ENCODE assay signal across 21 mouse cellular contexts in the genomic region with DNA sequence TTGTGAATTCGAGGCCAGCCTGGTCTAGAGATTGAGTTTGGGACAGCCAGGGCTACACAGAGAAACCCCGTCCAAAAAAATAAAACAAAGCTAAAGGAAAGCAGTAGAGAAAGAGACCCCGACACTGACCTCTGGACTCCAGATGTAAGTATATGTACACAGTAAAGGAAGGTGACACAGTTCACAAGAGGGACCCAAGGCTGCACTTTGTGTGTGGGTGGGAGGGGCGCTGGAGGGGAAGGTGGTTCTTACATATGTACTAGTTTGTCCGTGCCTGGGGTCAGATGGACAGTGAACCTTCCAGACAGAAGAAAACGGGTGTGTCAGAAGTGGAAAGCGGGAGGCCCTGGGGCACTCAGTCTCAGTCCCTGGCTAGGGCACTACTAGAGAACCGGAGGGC. TPM values are rescaled to one million over a fixed set of nuclear protein-coding genes. Genes with fewer than 3 reads are reported as not detected.
DNase-seq lines count a peak whose midpoint lies in the region; ATAC-seq and TF ChIP-seq lines count a peak whose summit lies in the region.
"Had no signal": no experiment of that assay in that cellular context is flagged by ENCODE, and none has a peak within 500 bp of the region (broad histone marks: within the 10 kb centered on the region; RNA-seq: fewer than 3 reads in every experiment).

No protein-coding gene starts in this region.

- no peaks in the 10 kb centered on the region for H3K9me3 ChIP-seq in intestine, postnatal 0 days (ENCODE audit: control insufficient read depth)
- H3K9me3 ChIP-seq: embryonic facial prominence, embryonic 12.5 days; embryonic facial prominence, embryonic 15.5 days; forebrain, embryonic 12.5 days; forebrain, embryonic 15.5 days; hindbrain, embryonic 12.5 days; hindbrain, embryonic 15.5 days had no signal

- TF ChIP-seq CTCF in embryonic fibroblast, embryonic 13.5 days (IDR thresholded peaks at IDR 0.05; ENCODE audit: borderline replicate concordance, insufficient read depth, low read length): no peak
- TF ChIP-seq CTCF in intestine, postnatal 0 days (IDR thresholded peaks at IDR 0.05; ENCODE audit: low read depth): no peak

- no peaks in the 10 kb centered on the region for H3K27me3 ChIP-seq in intestine, postnatal 0 days (replicated peaks; ENCODE audit: control insufficient read depth, insufficient read depth, low read length)
- H3K27me3 ChIP-seq: embryonic facial prominence, embryonic 12.5 days; embryonic facial prominence, embryonic 15.5 days; forebrain, embryonic 12.5 days; forebrain, embryonic 15.5 days; hindbrain, embryonic 12.5 days; hindbrain, embryonic 15.5 days had no signal

- WGBS in intestine, postnatal 0 days: 45% methylated on average over 8 of the region's 8 CpGs

- H3K27ac ChIP-seq in embryonic fibroblast, embryonic 13.5 days (ENCODE audit: insufficient read depth, low read length): peak overlapping the region; percentile 66; the same call in 1 of the 2 replicates
- no peak overlapping the region for H3K27ac ChIP-seq in intestine, postnatal 0 days (ENCODE audit: low read depth, low read length)
- H3K27ac ChIP-seq: embryonic facial prominence, embryonic 12.5 days; embryonic facial prominence, embryonic 15.5 days; forebrain, embryonic 12.5 days; forebrain, embryonic 15.5 days; hindbrain, embryonic 12.5 days; hindbrain, embryonic 15.5 days had no signal

- 0 out of 2 replicates have a peak overlapping the region, but pooled peaks have one; percentile 21 for H3K4me2 ChIP-seq in intestine, postnatal 0 days (replicated peaks; ENCODE audit: low read depth)
- H3K4me2 ChIP-seq: embryonic facial prominence, embryonic 12.5 days; embryonic facial prominence, embryonic 15.5 days; forebrain, embryonic 12.5 days; forebrain, embryonic 15.5 days; heart, embryonic 11.5 days; hindbrain, embryonic 12.5 days; hindbrain, embryonic 15.5 days had no signal

- peaks cover 6% of the 10 kb centered on the region for H3K4me1 ChIP-seq in embryonic fibroblast, embryonic 13.5 days (ENCODE audit: control insufficient read depth, insufficient read depth, low read length)
- no peaks in the 10 kb centered on the region for H3K4me1 ChIP-seq in intestine, postnatal 0 days (replicated peaks; ENCODE audit: control insufficient read depth, insufficient read depth, low read length)
- H3K4me1 ChIP-seq: embryonic facial prominence, embryonic 12.5 days; embryonic facial prominence, embryonic 15.5 days; forebrain, embryonic 12.5 days; forebrain, embryonic 15.5 days had no signal

- no peak overlapping the region for H3K4me3 ChIP-seq in embryonic fibroblast, embryonic 13.5 days (ENCODE audit: insufficient read depth, low read length)
- H3K4me3 ChIP-seq in intestine, postnatal 0 days (ENCODE audit: low read depth, low read length): no peak overlapping the region
- H3K4me3 ChIP-seq: embryonic facial prominence, embryonic 12.5 days; embryonic facial prominence, embryonic 15.5 days; erythroblast, embryonic 14.5 days; forebrain, embryonic 12.5 days; forebrain, embryonic 15.5 days; hindbrain, embryonic 12.5 days; hindbrain, embryonic 15.5 days had no signal

- TF ChIP-seq POLR2A in embryonic fibroblast, embryonic 13.5 days (IDR thresholded peaks at IDR 0.05; ENCODE audit: low read depth, low read length): no peak

- peak; percentile 15 for DNase-seq in adrenal gland, postnatal 14 days
- DNase-seq in adrenal gland, adult 18-20 months (ENCODE audit: low spot score in 2 of 2): no peak
- peak; percentile 5 for DNase-seq in 3T3-L1 (ENCODE audit: low read depth, low spot score)
- no peak for DNase-seq in ovary, postnatal 36 days (ENCODE audit: low spot score)
- DNase-seq in thymus, postnatal 36 days: no peak
- DNase-seq: cerebellum, adult 9-10 months; cerebellum, postnatal 14 days; gastrocnemius, postnatal 25 days; heart, adult 18-20 months had no signal

- peak; percentile 53; the same call in 1 of the 2 replicates for ATAC-seq in intestine, postnatal 0 days
- ATAC-seq: activated CD4-positive, CD25-positive, alpha-beta regulatory T cell, adult 4 months; CD4-positive, CD25-positive, alpha-beta regulatory T cell, adult 4 months; forebrain, embryonic 15.5 days had no signal

- H3K9ac ChIP-seq in intestine, postnatal 0 days (ENCODE audit: low read depth, low read length): no peak overlapping the region
- H3K9ac ChIP-seq: embryonic facial prominence, embryonic 12.5 days; embryonic facial prominence, embryonic 15.5 days; forebrain, embryonic 12.5 days; forebrain, embryonic 15.5 days; hindbrain, embryonic 12.5 days; hindbrain, embryonic 15.5 days had no signal

- peaks cover 7% of the 10 kb centered on the region; the same call in 1 of the 2 replicates for H3K36me3 ChIP-seq in intestine, postnatal 0 days (ENCODE audit: control insufficient read depth, insufficient read depth)
- H3K36me3 ChIP-seq: forebrain, embryonic 15.5 days had no signal

RNA-seq across cellular contexts. Expression of a gene that starts 9.8 kb away (rescaled TPM):
- 42.2 and 54.5 TPM in 2 replicates for total RNA-seq in adrenal gland, postnatal 14 days (2021)
- total RNA-seq in adrenal gland, adult 18-20 months (2021): 10 to 100 TPM; 28.2 to 36.4 TPM
- polyA plus RNA-seq in embryonic fibroblast, embryonic 13.5 days (2011; ENCODE audit: insufficient read length, low read depth, missing spikeins): 69.8 and 83.2 TPM in 2 replicates
- 15.7 and 17.0 TPM in 2 replicates for polyA plus RNA-seq in intestine, postnatal 0 days (2015; fragmentation: Nextera tagmentation; extraction: Ambion mirVana)

RNA-seq across cellular contexts. Expression of a gene that starts 10.2 kb away (rescaled TPM):
- 10.8 and 12.4 TPM in 2 replicates for total RNA-seq in adrenal gland, postnatal 14 days (2021)
- total RNA-seq in adrenal gland, adult 18-20 months (2021): 10 to 100 TPM in 1 of 2 experiments, 1 to 10 TPM in 1; 8.4 to 11.7 TPM
- polyA plus RNA-seq in embryonic fibroblast, embryonic 13.5 days (2011; ENCODE audit: insufficient read length, low read depth, missing spikeins): 52.3 and 58.2 TPM in 2 replicates
- 9.5 and 10.6 TPM in 2 replicates for polyA plus RNA-seq in intestine, postnatal 0 days (2015; fragmentation: Nextera tagmentation; extraction: Ambion mirVana)

RNA-seq across cellular contexts. Expression of a gene that starts 56.0 kb away (rescaled TPM):
- total RNA-seq in adrenal gland, postnatal 14 days (2021): 29.1 and 35.3 TPM in 2 replicates
- total RNA-seq in adrenal gland, adult 18-20 months (2021): 10 to 100 TPM; 28.1 to 30.8 TPM
- 33.0 and 42.4 TPM in 2 replicates for polyA plus RNA-seq in embryonic fibroblast, embryonic 13.5 days (2011; ENCODE audit: insufficient read length, low read depth, missing spikeins)
- polyA plus RNA-seq in intestine, postnatal 0 days (2015; fragmentation: Nextera tagmentation; extraction: Ambion mirVana): 14.3 and 14.5 TPM in 2 replicates

RNA-seq across cellular contexts. Expression of a gene that starts 59.3 kb away (rescaled TPM):
- 33.8 and 34.3 TPM in 2 replicates for total RNA-seq in adrenal gland, postnatal 14 days (2021)
- 10 to 100 TPM; 36.2 to 43.9 TPM for total RNA-seq in adrenal gland, adult 18-20 months (2021)
- 42.0 and 44.5 TPM in 2 replicates for polyA plus RNA-seq in embryonic fibroblast, embryonic 13.5 days (2011; ENCODE audit: insufficient read length, low read depth, missing spikeins)
- 19.5 and 24.9 TPM in 2 replicates for polyA plus RNA-seq in intestine, postnatal 0 days (2015; fragmentation: Nextera tagmentation; extraction: Ambion mirVana)

Comparison
In these comparisons a context has a peak if more than half of its experiments do, and no peak if none do; other contexts are left out.
1. DNase-seq: peak in adrenal gland, postnatal 14 days (single experiment) and 3T3-L1 (single experiment); none in adrenal gland, adult 18-20 months (0 of 2), ovary, postnatal 36 days (single experiment) and thymus, postnatal 36 days (0 of 2).